Mouse (Mus musculus): ENCODE data around the gene Akap8. TPM values are rescaled to one million over a fixed set of nuclear protein-coding genes. Genes with fewer than 3 reads are reported as not detected.

The Akap8 gene
- polyA plus RNA-seq, 1 experiment, result 169 TPM

DNA sequence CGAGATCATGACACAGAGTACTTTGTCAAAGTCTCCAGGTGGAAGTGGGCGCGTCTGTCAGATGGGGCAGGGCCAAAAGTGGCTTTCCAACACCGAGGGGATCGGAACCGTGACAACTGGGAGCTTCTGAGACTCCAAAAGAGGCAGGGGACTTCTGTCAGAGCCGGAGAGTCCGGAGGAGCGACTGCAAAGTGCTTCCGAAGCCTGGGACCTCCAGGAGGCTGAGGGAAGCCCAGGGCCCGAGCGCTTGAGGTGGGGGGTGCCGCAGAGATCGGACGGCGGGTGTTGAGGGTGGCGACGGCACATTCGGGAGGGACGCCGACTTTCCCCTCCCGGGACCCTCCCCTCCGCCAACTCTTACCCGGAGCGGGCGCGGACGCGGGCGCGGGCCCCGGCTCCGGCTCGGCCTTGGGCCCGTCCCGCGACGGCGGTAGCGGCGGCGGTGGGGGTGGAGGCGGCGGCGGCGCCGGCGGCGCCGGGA lies 42.8 kb upstream of the Akap8 start:
- WGBS, result 2% methylated on average over 39 of the region's 50 CpGs
- DNase-seq, result peak; percentile 31
- Histone ChIP-seq H3K27ac (ENCODE audit: control insufficient read depth, insufficient read depth, low read length) (no peak overlapping the region), H3K4me1 (replicated peaks; ENCODE audit: control insufficient read depth, insufficient read depth, low read length) (peaks cover 11% of the 10 kb centered on the region), H3K4me3 (ENCODE audit: control insufficient read depth, insufficient read depth, low read length) (peak overlapping the region; percentile 92), H3K27me3 (ENCODE audit: control insufficient read depth, insufficient read depth, low read length) (no peaks in the 10 kb centered on the region), H3K36me3 (ENCODE audit: control insufficient read depth, insufficient read depth, low read length) (peaks cover 17% of the 10 kb centered on the region)
- TF ChIP-seq CTCF (IDR thresholded peaks at IDR 0.05; ENCODE audit: borderline replicate concordance, control insufficient read depth, extremely low read depth, insufficient read depth, low read length, poor library complexity), result peak; percentile 29; the same call in 1 of the 2 replicates
- TF ChIP-seq POLR2A (IDR thresholded peaks at IDR 0.05; ENCODE audit: control insufficient read depth, extremely low read depth, insufficient read depth, low read length, poor library complexity), result no peak

DNA sequence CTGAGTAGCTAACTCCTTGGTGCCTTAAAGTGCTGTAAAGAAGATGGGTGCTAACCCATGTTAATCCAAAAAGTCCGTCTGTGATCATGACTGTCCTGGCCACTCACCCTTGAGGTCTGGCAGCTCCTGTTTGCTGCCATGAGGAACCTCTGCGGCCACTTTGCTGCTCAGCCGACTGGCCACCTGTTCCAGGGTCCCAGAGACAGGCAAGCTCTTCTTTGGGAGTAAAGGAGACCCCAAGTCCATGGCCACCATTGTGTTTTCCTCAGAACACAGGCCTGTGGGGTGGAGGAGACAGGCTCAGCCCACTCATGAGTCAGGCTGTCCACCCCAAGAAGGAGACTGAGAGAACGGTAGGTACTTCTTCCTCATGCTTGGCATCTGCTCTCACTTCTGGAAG lies 41.6 kb upstream of the Akap8 start:
- peaks cover 29% of the 10 kb centered on the region for H3K36me3 ChIP-seq (ENCODE audit: control insufficient read depth, insufficient read depth, low read length)
- WGBS, result 93% methylated on average over 4 of the region's 4 CpGs
- DNase-seq, result no peak
- H3K27me3 ChIP-seq (ENCODE audit: control insufficient read depth, insufficient read depth, low read length), result no peaks in the 10 kb centered on the region
- H3K4me1 ChIP-seq (replicated peaks; ENCODE audit: control insufficient read depth, insufficient read depth, low read length), result peaks cover 10% of the 10 kb centered on the region
- no peak for TF ChIP-seq POLR2A (IDR thresholded peaks at IDR 0.05; ENCODE audit: control insufficient read depth, extremely low read depth, insufficient read depth, low read length, poor library complexity)
- no peak for TF ChIP-seq CTCF (IDR thresholded peaks at IDR 0.05; ENCODE audit: borderline replicate concordance, control insufficient read depth, extremely low read depth, insufficient read depth, low read length, poor library complexity)
- no peak overlapping the region for H3K27ac ChIP-seq (ENCODE audit: control insufficient read depth, insufficient read depth, low read length)
- no peak overlapping the region for H3K4me3 ChIP-seq (ENCODE audit: control insufficient read depth, insufficient read depth, low read length)

DNA sequence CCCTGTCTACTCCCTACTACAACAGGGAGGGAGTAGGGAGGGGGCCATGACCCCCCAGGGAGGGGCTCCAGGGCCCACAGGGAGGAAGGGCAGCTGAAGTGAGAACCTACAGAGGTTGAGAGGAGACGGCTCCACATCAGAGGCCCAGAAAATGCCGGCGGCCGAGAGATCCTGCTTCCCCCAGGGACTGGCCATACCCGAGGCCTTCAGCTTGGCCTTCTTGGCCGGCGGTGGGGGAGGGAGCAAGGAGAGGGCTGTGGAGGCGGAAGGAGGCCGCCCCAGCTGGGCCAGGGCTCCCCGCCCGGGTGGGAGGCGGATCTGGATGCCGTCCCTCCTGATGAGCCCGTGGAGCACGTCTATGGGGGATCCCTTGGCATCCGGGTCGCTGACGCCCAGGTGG lies 38.9 kb upstream of the Akap8 start:
- H3K4me3 ChIP-seq (ENCODE audit: control insufficient read depth, insufficient read depth, low read length), result no peak overlapping the region
- no peak overlapping the region for H3K27ac ChIP-seq (ENCODE audit: control insufficient read depth, insufficient read depth, low read length)
- DNase-seq, result no peak
- no peaks in the 10 kb centered on the region for H3K27me3 ChIP-seq (ENCODE audit: control insufficient read depth, insufficient read depth, low read length)
- H3K4me1 ChIP-seq (replicated peaks; ENCODE audit: control insufficient read depth, insufficient read depth, low read length), result peaks cover 10% of the 10 kb centered on the region
- H3K36me3 ChIP-seq (ENCODE audit: control insufficient read depth, insufficient read depth, low read length), result peaks cover 52% of the 10 kb centered on the region
- TF ChIP-seq CTCF (IDR thresholded peaks at IDR 0.05; ENCODE audit: borderline replicate concordance, control insufficient read depth, extremely low read depth, insufficient read depth, low read length, poor library complexity) (no peak), POLR2A (IDR thresholded peaks at IDR 0.05; ENCODE audit: control insufficient read depth, extremely low read depth, insufficient read depth, low read length, poor library complexity) (no peak)
- 98% methylated on average over 18 of the region's 18 CpGs for WGBS

DNA sequence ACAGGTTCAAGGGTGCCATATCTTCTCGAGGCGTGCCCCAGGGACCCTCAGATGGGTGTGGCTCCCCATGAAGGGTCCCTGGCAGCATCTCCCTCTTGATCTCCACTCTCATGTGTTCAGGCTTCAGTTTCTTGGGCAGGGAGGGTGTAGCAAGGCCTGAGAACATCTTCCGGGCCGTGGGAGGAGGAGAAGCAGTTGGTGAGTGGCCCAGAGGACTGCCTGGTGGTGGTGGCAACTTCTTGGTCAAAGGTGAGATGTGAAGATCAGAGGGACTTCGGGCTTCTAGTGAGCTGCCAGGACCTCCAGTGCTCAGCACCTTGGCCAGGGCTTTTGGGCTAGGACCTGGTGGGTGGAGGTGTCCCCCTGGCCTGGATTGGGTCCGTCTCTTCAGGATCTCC lies 37.9 kb upstream of the Akap8 start:
- Histone ChIP-seq H3K27me3 (ENCODE audit: control insufficient read depth, insufficient read depth, low read length) (no peaks in the 10 kb centered on the region), H3K4me3 (ENCODE audit: control insufficient read depth, insufficient read depth, low read length) (no peak overlapping the region), H3K4me1 (replicated peaks; ENCODE audit: control insufficient read depth, insufficient read depth, low read length) (peaks cover 10% of the 10 kb centered on the region), H3K27ac (ENCODE audit: control insufficient read depth, insufficient read depth, low read length) (no peak overlapping the region), H3K36me3 (ENCODE audit: control insufficient read depth, insufficient read depth, low read length) (peaks cover 60% of the 10 kb centered on the region)
- TF ChIP-seq POLR2A (IDR thresholded peaks at IDR 0.05; ENCODE audit: control insufficient read depth, extremely low read depth, insufficient read depth, low read length, poor library complexity) (no peak), CTCF (IDR thresholded peaks at IDR 0.05; ENCODE audit: borderline replicate concordance, control insufficient read depth, extremely low read depth, insufficient read depth, low read length, poor library complexity) (no peak)
- DNase-seq, result no peak
- WGBS, result 98% methylated on average over 6 of the region's 6 CpGs

DNA sequence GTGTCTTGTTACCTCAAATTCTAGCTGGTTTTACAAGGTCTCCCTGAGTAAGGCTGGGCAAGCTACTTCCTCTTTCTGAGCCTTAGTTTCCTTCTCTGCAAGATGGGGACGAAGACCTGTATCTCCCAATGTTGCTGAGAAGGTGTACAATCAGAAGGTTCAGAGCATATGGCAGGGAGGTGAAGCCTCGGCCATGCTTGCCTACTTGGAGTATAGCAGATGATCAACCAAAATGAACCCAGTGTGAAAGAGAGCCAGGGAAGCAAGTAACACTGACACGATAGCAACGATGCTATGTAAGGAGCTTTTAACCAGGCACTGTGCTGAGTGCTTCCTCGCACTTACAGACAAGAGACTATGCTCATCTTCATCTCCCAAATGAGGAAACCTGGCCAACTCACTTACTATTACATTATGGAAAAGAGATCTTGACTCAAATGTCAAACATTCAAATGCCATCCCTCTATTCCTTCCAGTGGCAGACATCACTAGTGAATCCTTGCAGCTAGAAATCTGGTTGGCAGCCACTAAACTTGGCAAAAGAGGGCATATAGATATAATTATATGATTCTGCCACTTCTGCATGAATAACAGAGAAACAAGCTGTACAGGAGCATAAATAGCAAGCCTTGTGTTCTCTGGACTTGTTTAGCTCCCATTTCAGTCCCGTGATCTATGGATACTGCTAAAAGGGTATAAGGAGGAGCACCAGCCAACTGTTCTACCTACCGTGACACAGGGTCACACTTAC lies 37.3 kb upstream of the Akap8 start:
- Histone ChIP-seq H3K27ac (ENCODE audit: control insufficient read depth, insufficient read depth, low read length) (no peak overlapping the region), H3K27me3 (ENCODE audit: control insufficient read depth, insufficient read depth, low read length) (no peaks in the 10 kb centered on the region), H3K4me1 (replicated peaks; ENCODE audit: control insufficient read depth, insufficient read depth, low read length) (peaks cover 7% of the 10 kb centered on the region), H3K4me3 (ENCODE audit: control insufficient read depth, insufficient read depth, low read length) (no peak overlapping the region), H3K36me3 (ENCODE audit: control insufficient read depth, insufficient read depth, low read length) (peaks cover 60% of the 10 kb centered on the region)
- TF ChIP-seq POLR2A (IDR thresholded peaks at IDR 0.05; ENCODE audit: control insufficient read depth, extremely low read depth, insufficient read depth, low read length, poor library complexity) (no peak), CTCF (IDR thresholded peaks at IDR 0.05; ENCODE audit: borderline replicate concordance, control insufficient read depth, extremely low read depth, insufficient read depth, low read length, poor library complexity) (no peak)
- 96% methylated on average over 7 of the region's 7 CpGs for WGBS
- no peak for DNase-seq

DNA sequence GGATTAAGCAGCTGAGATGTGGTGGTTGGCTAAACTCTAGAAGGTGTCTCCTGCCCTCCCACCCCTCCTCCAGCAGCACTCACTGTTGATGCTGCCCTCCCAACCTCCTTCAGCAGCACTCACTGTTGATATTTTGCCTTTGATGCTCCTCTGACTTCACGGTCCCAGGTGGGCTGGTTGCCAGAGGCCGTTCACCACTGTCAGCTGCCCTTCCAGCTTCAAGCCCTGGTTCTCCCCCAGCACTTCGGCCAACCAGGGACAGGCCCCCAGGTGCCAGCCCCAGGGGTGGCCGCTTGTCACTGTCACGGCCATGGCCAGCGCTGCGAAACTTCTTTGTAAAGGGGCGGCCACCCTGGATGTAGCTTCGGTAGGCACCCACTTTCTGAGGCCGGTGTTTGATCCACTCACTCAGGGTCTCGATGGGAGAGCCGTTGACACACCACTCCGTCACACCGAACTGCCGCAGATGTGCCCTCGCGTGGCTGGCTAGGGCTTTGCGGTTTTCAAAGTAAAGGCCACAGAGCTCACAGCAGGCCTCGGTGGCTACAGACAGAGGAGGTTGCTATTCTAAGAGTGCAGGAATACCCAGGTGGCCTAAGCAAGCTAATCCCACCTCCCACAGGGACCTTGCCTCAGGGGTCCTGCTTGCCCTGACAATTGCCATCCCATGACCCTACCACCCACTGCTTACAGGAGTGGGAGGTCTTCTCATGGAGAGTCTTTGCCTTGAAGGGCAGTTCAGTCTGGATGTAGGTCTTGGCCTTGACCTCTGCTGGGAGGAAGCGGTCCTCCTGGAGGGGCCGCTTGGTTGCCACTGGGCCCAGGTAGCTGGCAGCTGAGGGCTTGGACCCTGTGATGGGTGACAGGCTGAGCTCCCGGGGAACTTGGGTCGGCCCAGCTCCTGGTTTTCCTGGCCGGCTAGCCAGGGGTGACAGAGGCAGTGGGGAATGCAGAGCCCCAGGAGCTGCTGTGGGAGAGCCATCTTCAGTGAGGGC lies 36.0 kb upstream of the Akap8 start:
- Histone ChIP-seq H3K4me3 (ENCODE audit: control insufficient read depth, insufficient read depth, low read length) (no peak overlapping the region), H3K27me3 (ENCODE audit: control insufficient read depth, insufficient read depth, low read length) (no peaks in the 10 kb centered on the region), H3K36me3 (ENCODE audit: control insufficient read depth, insufficient read depth, low read length) (peaks cover 60% of the 10 kb centered on the region), H3K4me1 (replicated peaks; ENCODE audit: control insufficient read depth, insufficient read depth, low read length) (no peaks in the 10 kb centered on the region), H3K27ac (ENCODE audit: control insufficient read depth, insufficient read depth, low read length) (no peak overlapping the region)
- DNase-seq, result no peak
- no peak for TF ChIP-seq CTCF (IDR thresholded peaks at IDR 0.05; ENCODE audit: borderline replicate concordance, control insufficient read depth, extremely low read depth, insufficient read depth, low read length, poor library complexity)
- TF ChIP-seq POLR2A (IDR thresholded peaks at IDR 0.05; ENCODE audit: control insufficient read depth, extremely low read depth, insufficient read depth, low read length, poor library complexity), result no peak
- 96% methylated on average over 24 of the region's 24 CpGs for WGBS
